Mouse (Mus musculus): ENCODE measurements around the gene Styk1.
"Not testable (repeated sequence)": the region's sequence is repeated elsewhere in the genome, so short reads cannot be mapped to it uniquely, and the experiment has no call there.

Gene Styk1

GRCm38 (mm10) chr6:131292991-131293788 lies 60.2 kb downstream of the Styk1 start, which contains the start of gene Magohb:
Gene Magohb (minus strand): TSS chr6:131293244.
- peak; percentile 74 to 91 for DNase-seq (ENCODE audit: low spot score in 2 of 2)

DNA sequence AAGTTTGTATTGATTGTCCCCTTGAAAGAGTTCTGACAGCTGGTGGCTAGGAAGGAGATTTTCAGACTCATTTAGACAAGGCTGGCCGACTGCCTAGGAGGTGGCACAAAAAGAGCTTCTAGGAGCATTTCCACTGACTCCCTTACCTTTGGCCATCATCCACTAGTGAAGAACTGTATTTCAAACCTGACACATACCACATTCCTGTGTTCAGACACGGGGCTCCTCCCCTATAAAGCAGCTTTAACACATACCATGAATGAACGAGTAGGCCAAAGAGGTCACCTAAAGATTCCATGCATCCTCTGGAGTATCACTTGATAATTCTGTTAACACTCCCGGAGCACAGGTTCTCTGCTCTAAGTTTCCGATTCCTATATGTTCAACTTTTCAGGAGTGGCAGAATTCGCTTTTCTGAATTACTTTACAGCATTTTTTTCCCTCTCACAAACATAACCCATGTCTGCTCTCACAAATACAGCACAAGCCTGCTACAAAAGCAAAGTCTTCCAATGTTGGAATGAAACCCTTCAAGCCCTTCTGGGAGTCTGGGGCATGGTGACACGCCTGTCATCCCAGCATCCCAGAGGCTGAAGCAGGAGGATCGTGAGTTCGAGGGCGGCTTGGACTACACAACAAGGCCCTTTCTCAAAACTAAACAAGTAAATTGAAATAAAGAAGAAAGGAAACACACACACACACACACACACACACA lies 61.0 kb downstream of the Styk1 start:
- no peak for DNase-seq (ENCODE audit: low spot score in 2 of 2)

- DNase-seq (ENCODE audit: low spot score in 2 of 2) = no peak
Observed at GRCm38 (mm10) chr6:131290430-131290829, 63.0 kb downstream of the Styk1 start.

DNA sequence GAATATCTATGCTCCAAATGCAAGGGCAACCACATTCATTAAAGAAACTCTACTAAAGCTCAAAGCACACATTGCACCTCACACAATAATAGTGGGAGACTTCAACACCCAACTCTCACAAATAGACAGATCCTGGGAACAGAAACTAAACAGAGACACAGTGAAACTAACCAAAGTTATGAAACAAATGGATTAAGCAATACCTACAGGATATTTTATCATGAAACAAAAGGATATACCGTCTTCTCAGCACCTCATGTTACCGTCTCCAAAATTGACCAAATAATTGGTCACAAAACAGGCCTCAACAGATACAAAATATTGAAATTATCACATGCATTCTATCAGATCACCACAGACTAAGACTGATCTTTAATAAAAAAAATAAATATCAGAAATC lies 75.2 kb downstream of the Styk1 start:
- DNase-seq (ENCODE audit: low spot score in 2 of 2) = not testable (repeated sequence)

DNA sequence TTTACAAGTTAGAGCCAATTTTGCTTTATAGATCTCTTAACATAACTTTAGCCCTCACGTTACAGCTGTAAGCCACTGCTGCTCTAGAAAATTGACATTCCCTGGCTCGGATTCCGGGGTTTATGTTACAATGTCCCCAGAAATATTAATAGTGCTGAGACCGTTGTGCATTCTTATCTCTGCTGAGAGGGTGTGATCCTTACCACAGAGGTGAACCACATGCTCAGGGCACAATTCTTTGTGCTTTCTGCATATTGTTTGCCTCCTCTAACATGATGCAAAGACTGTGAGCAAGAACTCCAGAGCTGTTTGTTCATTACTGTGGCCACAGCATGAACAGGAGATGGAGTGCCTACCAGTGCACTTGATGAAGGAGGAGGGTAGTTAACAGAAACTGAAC lies 76.7 kb downstream of the Styk1 start:
- no peak for DNase-seq (ENCODE audit: low spot score in 2 of 2)

- no peak for DNase-seq (ENCODE audit: low spot score in 2 of 2)
Observed at GRCm38 (mm10) chr6:131272311-131272710, 81.1 kb downstream of the Styk1 start.

DNA sequence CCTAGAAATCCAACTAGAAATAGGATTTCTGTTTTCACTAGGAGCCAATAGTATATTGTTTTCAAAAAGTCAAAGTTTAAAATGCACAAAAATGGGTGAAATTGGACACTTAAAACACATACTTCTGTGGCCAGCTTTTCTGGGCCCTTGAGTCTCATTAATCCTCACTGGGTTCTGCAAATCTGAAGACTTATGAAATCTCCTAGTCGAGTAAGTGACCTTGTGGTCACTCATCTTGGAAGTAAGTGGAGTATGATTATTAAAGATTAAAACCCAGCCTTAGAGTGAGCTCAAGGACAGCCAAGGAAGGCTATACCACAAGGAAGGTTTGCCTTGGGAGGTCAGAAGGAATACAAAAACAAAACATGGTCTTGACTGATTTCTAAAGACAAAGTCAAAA lies 83.1 kb downstream of the Styk1 start:
- DNase-seq (ENCODE audit: low spot score in 2 of 2) = no peak

DNA sequence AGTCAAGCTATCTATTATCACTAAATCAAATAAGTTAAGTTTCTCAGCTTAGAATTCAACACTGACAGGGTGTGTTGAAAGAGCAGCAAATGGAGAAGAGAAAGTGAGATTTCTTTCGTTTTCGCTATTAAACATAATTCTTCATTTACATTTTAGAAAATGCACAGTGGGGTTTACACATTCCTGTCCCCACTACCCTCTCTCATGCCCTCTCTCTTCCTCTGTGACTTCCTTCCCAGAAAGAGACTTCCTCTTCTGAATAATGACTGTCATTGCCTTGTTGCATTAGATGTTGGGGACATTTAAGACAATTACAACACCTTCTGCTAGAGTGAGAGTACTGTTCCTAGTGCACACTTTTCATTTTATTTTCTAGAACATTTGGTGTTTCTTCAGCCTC lies 83.8 kb downstream of the Styk1 start:
- no peak for DNase-seq (ENCODE audit: low spot score in 2 of 2)

DNA sequence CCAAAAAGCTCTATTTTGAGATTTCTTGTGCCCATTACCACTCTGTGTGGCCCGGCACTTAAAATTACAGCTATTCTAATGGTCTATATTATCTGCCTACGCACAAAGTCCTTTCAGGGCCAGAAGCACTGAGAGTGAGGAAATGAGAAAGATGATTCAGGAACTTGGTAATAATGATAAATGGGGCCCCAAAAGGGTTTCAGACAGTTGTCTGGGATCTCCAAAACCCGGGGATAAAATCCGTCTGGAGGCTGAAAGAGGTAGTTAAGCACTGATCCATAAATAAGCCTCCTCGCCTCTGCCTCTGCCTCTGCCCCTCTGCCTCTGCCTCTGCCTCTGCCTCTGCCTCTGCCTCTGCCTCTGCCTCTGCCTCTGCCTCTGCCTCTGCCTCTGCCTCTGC lies 89.2 kb downstream of the Styk1 start:
- DNase-seq (ENCODE audit: low spot score in 2 of 2) = no peak

- no peak for DNase-seq (ENCODE audit: low spot score in 2 of 2)
Observed at GRCm38 (mm10) chr6:131262778-131263177, 90.6 kb downstream of the Styk1 start.

- no peak for DNase-seq (ENCODE audit: low spot score in 2 of 2)
Observed at GRCm38 (mm10) chr6:131262009-131262408, 91.4 kb downstream of the Styk1 start.

All from urinary bladder, postnatal 4 days (tissue).